Mouse (Mus musculus): ENCODE measurements at regions not wholly inside any gene's neighbourhood (a gene's known extent, or its start where the extent isn't known, plus 50 kb on each side); places are given as distances from the start of the nearest gene placed in this dataset.

DNA sequence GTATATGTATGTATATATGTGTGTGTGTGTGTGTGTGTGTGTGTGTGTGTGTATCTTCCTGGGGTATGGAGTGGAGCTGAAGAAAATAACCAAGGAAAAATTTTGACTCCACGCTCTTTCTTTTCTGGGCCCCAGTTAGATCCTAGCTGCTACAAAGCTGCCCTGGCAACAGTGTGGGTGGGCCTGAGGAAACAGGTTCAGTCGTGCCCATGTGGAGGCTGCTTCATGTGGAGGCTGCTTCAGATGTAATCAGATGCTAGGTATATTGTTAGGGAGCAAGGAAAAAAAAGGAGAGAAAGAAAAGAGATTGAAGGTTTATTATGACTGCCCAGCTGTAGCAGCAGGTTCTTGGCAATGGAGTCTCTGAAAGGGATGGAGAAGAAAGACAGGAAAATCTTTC, 100.6 kb downstream of the Fam168b start:
- TF ChIP-seq POLR2A (IDR thresholded peaks at IDR 0.05; ENCODE audit: extremely low read depth, insufficient read depth, low read length) = no peak
- no peak for TF ChIP-seq CTCF (IDR thresholded peaks at IDR 0.05; ENCODE audit: low read depth, low read length)
